Mouse (Mus musculus): Measurements from ENCODE around the gene Ttc29.

The Ttc29 gene

GRCm38 (mm10) chr8:78390756-78391155, 177.7 kb downstream of the Ttc29 start:
- ATAC-seq (ENCODE audit: insufficient number of reproducible peaks, low FRiP score, low TSS enrichment), result no peak

GRCm38 (mm10) chr8:78419272-78419671, 206.2 kb downstream of the Ttc29 start:
- no peak for ATAC-seq (ENCODE audit: insufficient number of reproducible peaks, low FRiP score, low TSS enrichment)

- 0 out of 2 replicates have a peak, but pooled peaks have one; percentile 40 for ATAC-seq (ENCODE audit: insufficient number of reproducible peaks, low FRiP score, low TSS enrichment)
These were observed 207.0 kb downstream of the Ttc29 start for GRCm38 (mm10) chr8:78420101-78420503.

- ATAC-seq (ENCODE audit: insufficient number of reproducible peaks, low FRiP score, low TSS enrichment), result no peak
These were observed 210.8 kb downstream of the Ttc29 start for GRCm38 (mm10) chr8:78423937-78424336.

GRCm38 (mm10) chr8:78426455-78426854, 213.4 kb downstream of the Ttc29 start:
- ATAC-seq (ENCODE audit: insufficient number of reproducible peaks, low FRiP score, low TSS enrichment), result no peak

GRCm38 (mm10) chr8:78426875-78427768, 214.0 kb downstream of the Ttc29 start:
- ATAC-seq (ENCODE audit: insufficient number of reproducible peaks, low FRiP score, low TSS enrichment), result no peak

GRCm38 (mm10) chr8:78427769-78428130, 214.7 kb downstream of the Ttc29 start:
- ATAC-seq (ENCODE audit: insufficient number of reproducible peaks, low FRiP score, low TSS enrichment), result no peak

- ATAC-seq (ENCODE audit: insufficient number of reproducible peaks, low FRiP score, low TSS enrichment), result no peak
These were observed 215.1 kb downstream of the Ttc29 start for GRCm38 (mm10) chr8:78428148-78428547.

- ATAC-seq (ENCODE audit: insufficient number of reproducible peaks, low FRiP score, low TSS enrichment), result no peak
These were observed 218.3 kb downstream of the Ttc29 start for GRCm38 (mm10) chr8:78431356-78431755.

- ATAC-seq (ENCODE audit: insufficient number of reproducible peaks, low FRiP score, low TSS enrichment), result no peak
These were observed 219.4 kb downstream of the Ttc29 start for GRCm38 (mm10) chr8:78432451-78432850.

GRCm38 (mm10) chr8:78433318-78433717, 220.2 kb downstream of the Ttc29 start:
- no peak for ATAC-seq (ENCODE audit: insufficient number of reproducible peaks, low FRiP score, low TSS enrichment)

GRCm38 (mm10) chr8:78434340-78434739, 221.2 kb downstream of the Ttc29 start:
- ATAC-seq (ENCODE audit: insufficient number of reproducible peaks, low FRiP score, low TSS enrichment), result no peak

GRCm38 (mm10) chr8:78434823-78435623, 221.9 kb downstream of the Ttc29 start:
- ATAC-seq (ENCODE audit: insufficient number of reproducible peaks, low FRiP score, low TSS enrichment), result no peak

GRCm38 (mm10) chr8:78435624-78435960, 222.5 kb downstream of the Ttc29 start:
- ATAC-seq (ENCODE audit: insufficient number of reproducible peaks, low FRiP score, low TSS enrichment), result no peak

GRCm38 (mm10) chr8:78436071-78436651, 223.1 kb downstream of the Ttc29 start, which contains the start of gene Pou4f2:
Pou4f2 (minus strand) TSS chr8:78436645.
- ATAC-seq (ENCODE audit: insufficient number of reproducible peaks, low FRiP score, low TSS enrichment), result peak; percentile 24; the same call in 1 of the 2 replicates

- ATAC-seq (ENCODE audit: insufficient number of reproducible peaks, low FRiP score, low TSS enrichment), result no peak
These were observed 223.6 kb downstream of the Ttc29 start for GRCm38 (mm10) chr8:78436661-78437060.

GRCm38 (mm10) chr8:78437140-78438045, 224.3 kb downstream of the Ttc29 start:
- ATAC-seq (ENCODE audit: insufficient number of reproducible peaks, low FRiP score, low TSS enrichment), result 0 out of 2 replicates have a peak, but pooled peaks have one; percentile 9

GRCm38 (mm10) chr8:78438121-78438520, 225.0 kb downstream of the Ttc29 start:
- ATAC-seq (ENCODE audit: insufficient number of reproducible peaks, low FRiP score, low TSS enrichment), result no peak

GRCm38 (mm10) chr8:78442781-78443180, 229.7 kb downstream of the Ttc29 start:
- ATAC-seq (ENCODE audit: insufficient number of reproducible peaks, low FRiP score, low TSS enrichment), result no peak
